Mouse (Mus musculus) limb, embryonic 15.5 days (tissue): ENCODE measurements around the gene Pip5k1a. TPM values are rescaled to one million over a fixed set of nuclear protein-coding genes. Genes with fewer than 3 reads are reported as not detected.
A peak's percentile ranks its signal among the peaks of the same experiment; 100 is the strongest.

ENCODE experiments used
- ATAC-seq: fragments of 200-750 bp; cut with Nextera tagmentation; 2 replicates; pipeline ENCODE4 v1.8.0; 2017; ENCODE audit warnings: low read depth, moderate TSS enrichment; ENCODE audit not compliant: insufficient number of reproducible peaks, low FRiP score, low TSS enrichment
- H3K27ac ChIP-seq: fragments of 300-500 bp; sonication (generic); 2 replicates; pipeline ENCODE4 v1.5.1; 2015; ENCODE audit warnings: moderate library complexity, mild to moderate bottlenecking, inconsistent platforms
- H3K27me3 ChIP-seq: fragments of 300-500 bp; sonication (generic); 2 replicates; pipeline ENCODE4 v1.6.1; 2015; ENCODE audit warnings: inconsistent platforms
- H3K36me3 ChIP-seq: fragments of 300-500 bp; sonication (generic); 2 replicates; pipeline ENCODE4 v1.6.1; 2015; ENCODE audit warnings: inconsistent platforms
- H3K4me1 ChIP-seq: fragments of 300-500 bp; sonication (generic); 2 replicates; pipeline ENCODE4 v1.6.1; 2015; ENCODE audit warnings: inconsistent platforms
- H3K4me2 ChIP-seq: fragments of 300-500 bp; sonication (generic); 2 replicates; pipeline ENCODE4 v1.6.1; 2015; ENCODE audit warnings: mild to moderate bottlenecking, inconsistent platforms
- H3K4me3 ChIP-seq: fragments of 300-500 bp; sonication (generic); 2 replicates; pipeline ENCODE4 v1.5.1; 2015; ENCODE audit warnings: mild to moderate bottlenecking, inconsistent platforms
- H3K9ac ChIP-seq: fragments of 300-500 bp; sonication (generic); 2 replicates; pipeline ENCODE4 v1.6.1; 2015; ENCODE audit warnings: inconsistent platforms
- H3K9me3 ChIP-seq: fragments of 300-500 bp; sonication (generic); 2 replicates; pipeline ENCODE4 v1.6.1; 2016; ENCODE audit warnings: inconsistent platforms
- WGBS: fragments of 180-500 bp; shearing (Covaris S2); methylation state at CpG from one replicate; pipeline ENCODE4 v1.1.7; 2015; 5-methylcytosine and 5-hydroxymethylcytosine counted together
- microRNA-seq: library from miRNA; unstranded; fragments of <30 nt; microRNA quantifications from one replicate; pipeline ENCODE4, GENCODE M21; 2016
- polyA plus RNA-seq: library from polyadenylated mRNA; unstranded; fragments of >200 nt; fragmentation: Nextera tagmentation; extraction: Ambion mirVana; gene quantifications from 2 replicates; pipeline ENCODE4 v1.2.1, GENCODE M21; 2015

The Pip5k1a gene
- polyA plus RNA-seq, 1 experiment from 2014 or later: 22.0 TPM

GRCm38 (mm10) chr3:95014428-95015151, 92.1 kb downstream of the Pip5k1a start:
- peaks cover 22% of the 10 kb centered on the region for H3K4me1 ChIP-seq
- H3K4me2 ChIP-seq: peak overlapping the region; percentile 81
- H3K9ac ChIP-seq: peak overlapping the region; percentile 77
- H3K9me3 ChIP-seq: no peaks in the 10 kb centered on the region
- peaks cover 30% of the 10 kb centered on the region for H3K36me3 ChIP-seq
- ATAC-seq: no peak
- WGBS: under 1% methylated on average over 43 of the region's 44 CpGs
- H3K27ac ChIP-seq: peak overlapping the region; percentile 99
- peak overlapping the region; percentile 91 for H3K4me3 ChIP-seq
- H3K27me3 ChIP-seq: no peaks in the 10 kb centered on the region

- 13% methylated on average over 13 of the region's 13 CpGs for WGBS
- Histone ChIP-seq H3K36me3 (peaks cover 37% of the 10 kb centered on the region), H3K9me3 (no peaks in the 10 kb centered on the region), H3K4me1 (peaks cover 22% of the 10 kb centered on the region), H3K27me3 (no peaks in the 10 kb centered on the region), H3K9ac (peak overlapping the region; percentile 77), H3K4me2 (peak overlapping the region; percentile 81), H3K27ac (peak overlapping the region; percentile 99), H3K4me3 (peak overlapping the region; percentile 91)
- ATAC-seq: no peak
Measured at GRCm38 (mm10) chr3:95013699-95014427, 92.9 kb downstream of the Pip5k1a start.

- Histone ChIP-seq H3K4me3 (no peak overlapping the region), H3K27me3 (no peaks in the 10 kb centered on the region), H3K4me1 (peaks cover 22% of the 10 kb centered on the region), H3K9me3 (no peaks in the 10 kb centered on the region), H3K27ac (no peak overlapping the region), H3K4me2 (no peak overlapping the region), H3K9ac (no peak overlapping the region), H3K36me3 (peaks cover 46% of the 10 kb centered on the region)
- no peak for ATAC-seq
- WGBS: 83% methylated on average over 3 of the region's 3 CpGs
Measured at GRCm38 (mm10) chr3:95012982-95013381, 93.7 kb downstream of the Pip5k1a start.

- ATAC-seq: no peak
- Histone ChIP-seq H3K9ac (no peak overlapping the region), H3K9me3 (no peaks in the 10 kb centered on the region), H3K4me1 (peaks cover 17% of the 10 kb centered on the region), H3K27ac (no peak overlapping the region), H3K27me3 (no peaks in the 10 kb centered on the region), H3K4me2 (no peak overlapping the region), H3K36me3 (peaks cover 72% of the 10 kb centered on the region), H3K4me3 (no peak overlapping the region)
- WGBS: 81% methylated on average over 7 of the region's 7 CpGs
Measured at GRCm38 (mm10) chr3:95010396-95010795, 96.3 kb downstream of the Pip5k1a start.

Small RNA genes lying within 50 kb of the gene (microRNA-seq; reads per million reads assigned to microRNA genes)
- gene Mir8099-1: not detected

Other genes starting within 250 kb of the Pip5k1a start
- 312 and 330 TPM in 2 replicates for gene Psmb4, start 220.0 kb downstream of the Pip5k1a start, polyA plus RNA-seq
- 51.9 and 57.7 TPM in 2 replicates for gene Selenbp1, start 173.9 kb downstream of the Pip5k1a start, polyA plus RNA-seq
- 8.0 and 8.2 TPM in 2 replicates for gene Rfx5, start 152.9 kb downstream of the Pip5k1a start, polyA plus RNA-seq
- gene Pi4kb, start 132.2 kb downstream of the Pip5k1a start, polyA plus RNA-seq: 26.8 and 29.1 TPM in 2 replicates
- 16.8 and 20.2 TPM in 2 replicates for gene Zfp687, start 91.5 kb downstream of the Pip5k1a start, polyA plus RNA-seq
- gene Psmd4, start 64.3 kb downstream of the Pip5k1a start, polyA plus RNA-seq: 253 and 271 TPM in 2 replicates
- gene Vps72, start 4.1 kb upstream of the Pip5k1a start, polyA plus RNA-seq: 139 and 141 TPM in 2 replicates
- 4.2 and 12.9 TPM in 2 replicates for gene Tmod4, start 17.5 kb upstream of the Pip5k1a start, polyA plus RNA-seq
- gene Scnm1, start 27.1 kb upstream of the Pip5k1a start, polyA plus RNA-seq: 61.2 and 67.2 TPM in 2 replicates
- gene Lysmd1, start 27.2 kb upstream of the Pip5k1a start, polyA plus RNA-seq: 17.9 and 18.5 TPM in 2 replicates
- 6.1 and 7.1 TPM in 2 replicates for gene Tnfaip8l2, start 35.4 kb upstream of the Pip5k1a start, polyA plus RNA-seq
- 9.3 and 11.2 TPM in 2 replicates for gene Sema6c, start 53.5 kb upstream of the Pip5k1a start, polyA plus RNA-seq
- gene Gabpb2, start 111.0 kb upstream of the Pip5k1a start, polyA plus RNA-seq: 8.6 and 10.4 TPM in 2 replicates
- gene Cdc42se1, start 121.8 kb upstream of the Pip5k1a start, polyA plus RNA-seq: 114 TPM in 2 replicates
- gene Mllt11, start 125.2 kb upstream of the Pip5k1a start, polyA plus RNA-seq: 11.5 and 15.5 TPM in 2 replicates
- gene Gm128, start 134.7 kb upstream of the Pip5k1a start, polyA plus RNA-seq: 0.53 and 0.76 TPM in 2 replicates
- gene Bnipl, start 144.3 kb upstream of the Pip5k1a start, polyA plus RNA-seq: 15.6 and 17.2 TPM in 2 replicates
- 49.8 and 53.1 TPM in 2 replicates for gene Mindy1, start 174.4 kb upstream of the Pip5k1a start, polyA plus RNA-seq
- gene Prune1, start 175.1 kb upstream of the Pip5k1a start, polyA plus RNA-seq: 22.7 and 31.6 TPM in 2 replicates
- gene Anxa9, start 200.2 kb upstream of the Pip5k1a start, polyA plus RNA-seq: 12.5 and 15.1 TPM in 2 replicates
- 154 and 157 TPM in 2 replicates for gene Cers2, start 207.9 kb upstream of the Pip5k1a start, polyA plus RNA-seq